Mouse (Mus musculus) olfactory bulb, adult 2 months (tissue): ENCODE data around the gene Abr.

Source experiments
- CTCF ChIP-seq: fragments of 200-500 bp; IDR thresholded peaks from 2 replicates; pipeline ENCODE4 v1.5.1; 2012; ENCODE audit warnings: low read depth, mild to moderate bottlenecking, low read length, moderate library complexity; ENCODE audit not compliant: insufficient read depth
- POLR2A ChIP-seq: fragments of 200-500 bp; IDR thresholded peaks from 2 replicates; pipeline ENCODE4 v1.6.1; 2012; ENCODE audit warnings: mild to moderate bottlenecking, low read depth, low read length, moderate library complexity; ENCODE audit not compliant: insufficient read depth

GRCm38 (mm10) chr11:76532001-76532400, 90.1 kb downstream of the Abr start:
- TF ChIP-seq POLR2A (no peak), CTCF (no peak)
